Mouse (Mus musculus): ENCODE measurements around the gene Mtx1. TPM values are rescaled to one million over a fixed set of nuclear protein-coding genes. Genes with fewer than 3 reads are reported as not detected.

Mtx1 gene
- polyA plus RNA-seq, 1 experiment from 2014 or later: 182 TPM

DNA sequence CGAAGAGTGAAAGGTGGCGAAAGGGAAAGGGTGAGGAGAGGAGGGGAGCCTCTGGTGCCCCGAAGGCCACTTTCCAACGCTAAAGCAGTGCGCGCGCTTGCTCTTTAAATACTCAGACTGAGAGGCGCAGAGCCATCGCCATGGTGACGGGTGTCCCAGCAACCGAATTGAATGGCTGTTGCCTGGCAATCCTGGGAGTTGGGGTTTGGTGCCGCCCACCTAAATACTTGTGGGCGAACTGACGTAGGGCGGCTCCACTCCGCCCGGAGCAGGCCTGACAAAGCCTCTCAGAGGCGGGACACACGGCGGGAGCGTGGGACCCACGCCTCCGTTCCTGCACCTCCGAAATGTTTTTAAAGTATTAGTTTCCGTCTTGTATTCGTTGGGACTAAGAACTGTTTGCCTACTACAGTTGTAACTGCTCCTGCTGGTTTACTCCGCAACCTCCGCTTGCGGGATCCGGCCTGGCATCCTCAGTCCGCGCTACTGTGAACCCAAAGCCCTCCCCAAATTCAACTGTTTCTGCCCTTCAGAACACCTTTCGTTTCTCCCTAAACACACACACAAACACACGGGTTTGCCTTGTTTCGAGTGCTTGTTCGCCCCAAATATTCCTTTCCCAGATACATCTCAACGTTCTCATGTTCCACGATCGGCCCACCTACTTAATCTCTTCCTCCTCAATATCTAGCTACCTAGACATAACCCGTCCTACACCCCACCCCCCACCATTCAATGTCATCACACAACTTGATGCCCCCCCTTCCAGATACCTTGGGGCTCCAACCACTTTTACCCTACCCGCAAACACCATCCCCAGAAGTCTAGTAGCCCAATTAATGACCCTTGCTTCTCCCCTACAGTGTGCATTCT lies 655 bp upstream of the Mtx1 start:
- Histone ChIP-seq H3K4me1 (ENCODE audit: control insufficient read depth, insufficient read depth, low read length) (peaks cover 19% of the 10 kb centered on the region), H3K27ac (ENCODE audit: low read length) (peak overlapping the region; percentile 77; the same call in 1 of the 2 replicates), H3K36me3 (ENCODE audit: control insufficient read depth, insufficient read depth, low read length) (no peaks in the 10 kb centered on the region), H3K27me3 (ENCODE audit: control insufficient read depth, insufficient read depth, low read length) (no peaks in the 10 kb centered on the region), H3K4me2 (replicated peaks; ENCODE audit: low read depth, low read length) (peak overlapping the region; percentile 86), H3K9me3 (ENCODE audit: control insufficient read depth, low read depth, low read length) (no peaks in the 10 kb centered on the region), H3K4me3 (ENCODE audit: low read depth, low read length) (peak overlapping the region; percentile 35), H3K9ac (replicated peaks; ENCODE audit: low read depth, low read length) (peak overlapping the region; percentile 30; the same call in 1 of the 2 replicates)
- peak; percentile 79 for ATAC-seq (ENCODE audit: insufficient number of reproducible peaks, insufficient read depth, low FRiP score, low read depth)
- WGBS: 4% methylated on average over 41 of the region's 41 CpGs

DNA sequence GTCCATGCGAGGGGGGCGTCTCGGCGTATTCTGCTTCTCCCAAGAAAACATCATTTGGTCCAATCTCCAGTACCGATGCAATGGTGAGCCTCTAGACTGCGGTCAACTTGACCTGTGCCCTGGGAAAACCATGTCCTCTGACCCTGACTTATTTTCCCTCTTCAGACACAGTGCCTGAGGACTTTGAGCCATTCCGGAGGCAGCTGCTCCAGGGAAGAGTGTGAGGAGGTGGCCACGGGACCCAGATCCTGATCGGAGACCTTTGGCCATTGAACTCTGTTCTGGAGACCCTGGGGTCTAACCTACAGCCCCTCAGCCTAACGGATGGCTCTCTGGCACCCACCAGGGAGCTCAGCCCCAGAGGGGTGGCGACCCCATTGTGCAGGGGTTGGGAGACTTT lies 527 bp downstream of the Mtx1 start:
- Histone ChIP-seq H3K4me3 (ENCODE audit: low read depth, low read length) (peak overlapping the region; percentile 35), H3K36me3 (ENCODE audit: control insufficient read depth, insufficient read depth, low read length) (no peaks in the 10 kb centered on the region), H3K4me1 (ENCODE audit: control insufficient read depth, insufficient read depth, low read length) (peaks cover 19% of the 10 kb centered on the region), H3K27ac (ENCODE audit: low read length) (no peak overlapping the region), H3K27me3 (ENCODE audit: control insufficient read depth, insufficient read depth, low read length) (no peaks in the 10 kb centered on the region), H3K4me2 (replicated peaks; ENCODE audit: low read depth, low read length) (peak overlapping the region; percentile 86), H3K9me3 (ENCODE audit: control insufficient read depth, low read depth, low read length) (no peaks in the 10 kb centered on the region), H3K9ac (replicated peaks; ENCODE audit: low read depth, low read length) (peak overlapping the region; percentile 25; the same call in 1 of the 2 replicates)
- ATAC-seq (ENCODE audit: insufficient number of reproducible peaks, insufficient read depth, low FRiP score, low read depth): no peak
- WGBS: 24% methylated on average over 11 of the region's 11 CpGs

DNA sequence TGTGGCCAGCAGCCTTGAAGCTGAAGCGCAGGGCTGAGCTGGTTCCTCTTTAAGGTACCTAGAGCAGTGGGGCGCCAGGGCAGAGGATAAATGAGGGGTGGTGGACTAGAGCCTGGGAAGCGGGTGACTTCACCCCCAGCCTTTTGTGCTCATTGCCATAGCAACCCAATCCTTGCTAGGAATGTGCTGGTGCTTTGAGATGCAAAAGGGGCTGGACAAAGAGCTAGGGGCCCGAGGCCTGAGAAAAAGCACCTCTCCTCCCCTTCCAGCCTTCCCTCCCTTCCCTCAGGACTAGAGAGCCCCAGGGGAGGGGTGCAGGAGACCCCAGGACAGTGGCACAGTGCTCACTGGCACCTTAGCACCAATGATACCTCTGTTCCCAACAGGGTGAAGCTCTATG lies 970 bp downstream of the Mtx1 start:
- Histone ChIP-seq H3K9me3 (ENCODE audit: control insufficient read depth, low read depth, low read length) (no peaks in the 10 kb centered on the region), H3K4me1 (ENCODE audit: control insufficient read depth, insufficient read depth, low read length) (peaks cover 19% of the 10 kb centered on the region), H3K27ac (ENCODE audit: low read length) (no peak overlapping the region), H3K9ac (replicated peaks; ENCODE audit: low read depth, low read length) (no peak overlapping the region), H3K36me3 (ENCODE audit: control insufficient read depth, insufficient read depth, low read length) (no peaks in the 10 kb centered on the region), H3K27me3 (ENCODE audit: control insufficient read depth, insufficient read depth, low read length) (no peaks in the 10 kb centered on the region), H3K4me3 (ENCODE audit: low read depth, low read length) (0 out of 2 replicates have a peak overlapping the region, but pooled peaks have one; percentile 35), H3K4me2 (replicated peaks; ENCODE audit: low read depth, low read length) (peak overlapping the region; percentile 86; the same call in 1 of the 2 replicates)
- WGBS: 49% methylated on average over 4 of the region's 4 CpGs
- no peak for ATAC-seq (ENCODE audit: insufficient number of reproducible peaks, insufficient read depth, low FRiP score, low read depth)

DNA sequence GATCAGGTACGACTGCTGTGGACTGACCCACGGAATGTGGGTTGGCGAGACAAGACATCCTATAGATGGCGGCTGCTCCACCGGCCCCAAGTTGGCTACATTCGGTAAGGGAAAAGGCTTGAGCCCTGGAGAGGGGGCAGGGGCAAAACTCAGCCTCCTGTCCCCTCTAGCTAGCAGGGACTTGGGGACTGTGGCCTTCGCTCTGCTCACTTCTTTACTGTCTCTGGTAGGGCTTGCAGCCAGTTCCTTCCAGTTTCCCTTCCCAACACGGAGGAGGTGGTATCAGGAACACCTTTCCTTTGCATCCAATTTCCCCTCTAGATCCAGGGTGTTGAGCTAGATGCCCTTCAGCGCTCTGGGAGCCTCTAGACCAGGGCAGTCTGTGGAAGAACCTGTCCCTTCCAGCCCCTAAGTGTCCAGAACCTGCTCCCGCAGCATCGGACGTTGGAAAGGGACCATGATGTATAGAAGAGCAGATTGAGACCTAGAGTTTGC lies 1.5 kb downstream of the Mtx1 start:
- Histone ChIP-seq H3K27ac (ENCODE audit: low read length) (no peak overlapping the region), H3K36me3 (ENCODE audit: control insufficient read depth, insufficient read depth, low read length) (no peaks in the 10 kb centered on the region), H3K9me3 (ENCODE audit: control insufficient read depth, low read depth, low read length) (no peaks in the 10 kb centered on the region), H3K4me2 (replicated peaks; ENCODE audit: low read depth, low read length) (peak overlapping the region; percentile 86; the same call in 1 of the 2 replicates), H3K9ac (replicated peaks; ENCODE audit: low read depth, low read length) (no peak overlapping the region), H3K4me1 (ENCODE audit: control insufficient read depth, insufficient read depth, low read length) (peaks cover 19% of the 10 kb centered on the region), H3K4me3 (ENCODE audit: low read depth, low read length) (no peak overlapping the region), H3K27me3 (ENCODE audit: control insufficient read depth, insufficient read depth, low read length) (no peaks in the 10 kb centered on the region)
- WGBS: 54% methylated on average over 12 of the region's 12 CpGs
- no peak for ATAC-seq (ENCODE audit: insufficient number of reproducible peaks, insufficient read depth, low FRiP score, low read depth)

DNA sequence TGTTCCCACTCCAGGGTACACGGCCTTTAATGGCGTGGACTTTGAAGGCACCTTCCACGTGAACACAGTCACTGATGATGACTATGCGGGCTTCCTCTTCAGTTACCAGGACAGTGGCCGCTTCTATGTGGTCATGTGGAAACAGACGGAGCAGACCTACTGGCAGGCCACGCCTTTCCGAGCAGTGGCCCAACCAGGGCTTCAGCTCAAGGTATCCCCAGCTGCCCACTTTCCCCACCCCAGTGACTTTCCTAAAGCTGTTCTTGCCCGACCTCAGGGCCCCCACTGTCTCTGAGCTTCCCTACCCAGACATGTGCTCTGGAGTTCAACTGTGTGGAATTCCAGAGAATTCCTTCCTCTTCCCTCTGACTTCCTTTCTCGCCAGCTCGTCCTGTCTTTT lies 2.1 kb downstream of the Mtx1 start:
- no peak overlapping the region for H3K4me2 ChIP-seq (replicated peaks; ENCODE audit: low read depth, low read length)
- ATAC-seq (ENCODE audit: insufficient number of reproducible peaks, insufficient read depth, low FRiP score, low read depth): no peak
- no peak overlapping the region for H3K4me3 ChIP-seq (ENCODE audit: low read depth, low read length)
- WGBS: 75% methylated on average over 11 of the region's 11 CpGs
- no peak overlapping the region for H3K9ac ChIP-seq (replicated peaks; ENCODE audit: low read depth, low read length)
- no peaks in the 10 kb centered on the region for H3K9me3 ChIP-seq (ENCODE audit: control insufficient read depth, low read depth, low read length)
- H3K27me3 ChIP-seq (ENCODE audit: control insufficient read depth, insufficient read depth, low read length): no peaks in the 10 kb centered on the region
- H3K36me3 ChIP-seq (ENCODE audit: control insufficient read depth, insufficient read depth, low read length): no peaks in the 10 kb centered on the region
- H3K4me1 ChIP-seq (ENCODE audit: control insufficient read depth, insufficient read depth, low read length): peaks cover 19% of the 10 kb centered on the region
- no peak overlapping the region for H3K27ac ChIP-seq (ENCODE audit: low read length)

DNA sequence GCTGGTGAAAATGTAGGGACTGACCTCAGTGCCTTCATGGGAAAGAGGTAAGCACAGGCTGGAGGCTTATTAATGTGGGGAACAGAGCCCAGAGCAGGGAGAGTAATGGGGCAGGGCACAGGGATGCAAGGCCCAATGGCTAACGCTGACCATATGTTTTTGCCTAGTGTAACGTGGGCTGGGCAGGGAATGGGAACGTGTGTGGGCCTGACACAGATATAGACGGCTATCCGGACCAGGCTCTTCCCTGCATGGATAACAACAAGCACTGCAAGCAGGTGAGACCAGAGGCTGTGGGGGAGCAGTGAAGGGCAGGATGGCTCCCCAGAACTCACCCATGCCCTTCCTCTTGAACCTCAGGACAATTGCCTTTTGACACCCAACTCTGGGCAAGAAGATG lies 5.7 kb downstream of the Mtx1 start:
- Histone ChIP-seq H3K9ac (replicated peaks; ENCODE audit: low read depth, low read length) (no peak overlapping the region), H3K36me3 (ENCODE audit: control insufficient read depth, insufficient read depth, low read length) (no peaks in the 10 kb centered on the region), H3K4me2 (replicated peaks; ENCODE audit: low read depth, low read length) (no peak overlapping the region), H3K9me3 (ENCODE audit: control insufficient read depth, low read depth, low read length) (no peaks in the 10 kb centered on the region), H3K27me3 (ENCODE audit: control insufficient read depth, insufficient read depth, low read length) (no peaks in the 10 kb centered on the region), H3K4me3 (ENCODE audit: low read depth, low read length) (no peak overlapping the region), H3K4me1 (ENCODE audit: control insufficient read depth, insufficient read depth, low read length) (peaks cover 4% of the 10 kb centered on the region), H3K27ac (ENCODE audit: low read length) (no peak overlapping the region)
- ATAC-seq (ENCODE audit: insufficient number of reproducible peaks, insufficient read depth, low FRiP score, low read depth): no peak
- 78% methylated on average over 5 of the region's 5 CpGs for WGBS

DNA sequence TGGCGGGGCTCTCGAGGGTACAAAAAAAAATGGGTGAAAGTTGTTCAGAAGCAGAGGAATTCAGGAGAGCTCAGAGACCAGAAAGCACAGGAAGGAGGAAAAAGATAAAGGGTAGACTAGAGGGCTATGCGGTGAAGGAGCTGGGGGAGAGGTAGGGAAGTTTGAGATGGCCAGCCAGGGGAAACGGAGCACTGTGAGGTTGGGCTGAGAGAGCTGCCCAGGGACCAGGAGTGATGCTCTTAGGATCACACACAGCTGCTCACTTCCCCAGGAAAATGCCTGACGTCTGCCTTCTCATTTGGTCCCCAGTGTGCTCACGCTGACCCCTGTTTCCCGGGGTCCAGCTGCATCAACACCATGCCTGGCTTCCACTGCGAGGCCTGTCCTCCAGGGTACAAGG lies 7.3 kb downstream of the Mtx1 start:
- H3K4me3 ChIP-seq (ENCODE audit: low read depth, low read length): no peak overlapping the region
- H3K27me3 ChIP-seq (ENCODE audit: control insufficient read depth, insufficient read depth, low read length): no peaks in the 10 kb centered on the region
- H3K9me3 ChIP-seq (ENCODE audit: control insufficient read depth, low read depth, low read length): no peaks in the 10 kb centered on the region
- H3K9ac ChIP-seq (replicated peaks; ENCODE audit: low read depth, low read length): no peak overlapping the region
- H3K4me1 ChIP-seq (ENCODE audit: control insufficient read depth, insufficient read depth, low read length): peaks cover 11% of the 10 kb centered on the region; the same call in 1 of the 2 replicates
- H3K4me2 ChIP-seq (replicated peaks; ENCODE audit: low read depth, low read length): no peak overlapping the region
- ATAC-seq (ENCODE audit: insufficient number of reproducible peaks, insufficient read depth, low FRiP score, low read depth): no peak
- no peaks in the 10 kb centered on the region for H3K36me3 ChIP-seq (ENCODE audit: control insufficient read depth, insufficient read depth, low read length)
- WGBS: 29% methylated on average over 8 of the region's 8 CpGs
- no peak overlapping the region for H3K27ac ChIP-seq (ENCODE audit: low read length)

DNA sequence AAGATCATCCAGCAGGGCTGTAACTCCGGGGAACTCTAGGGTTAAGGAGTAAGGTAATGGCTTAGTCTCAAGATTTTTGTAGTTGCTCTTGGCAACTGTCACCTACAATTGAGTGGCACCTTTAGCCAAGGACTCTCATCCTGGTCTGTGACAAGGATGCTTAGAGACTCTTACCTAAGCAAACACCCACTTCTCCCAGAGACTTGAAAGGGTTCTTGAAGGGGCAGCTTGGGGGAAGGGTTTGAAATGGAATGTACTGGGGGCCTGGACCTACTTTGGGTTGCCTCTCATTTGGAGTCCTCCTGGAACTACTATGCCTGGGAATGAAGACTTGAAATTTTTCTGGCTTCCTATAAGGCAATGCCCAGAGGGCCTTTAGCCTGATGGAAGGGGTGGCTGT lies 8.6 kb downstream of the Mtx1 start:
- H3K27ac ChIP-seq (ENCODE audit: low read length): no peak overlapping the region
- H3K36me3 ChIP-seq (ENCODE audit: control insufficient read depth, insufficient read depth, low read length): no peaks in the 10 kb centered on the region
- ATAC-seq (ENCODE audit: insufficient number of reproducible peaks, insufficient read depth, low FRiP score, low read depth): no peak
- WGBS: 80% methylated on average over 1 of the region's 1 CpGs
- peaks cover 11% of the 10 kb centered on the region; the same call in 1 of the 2 replicates for H3K4me1 ChIP-seq (ENCODE audit: control insufficient read depth, insufficient read depth, low read length)
- H3K4me3 ChIP-seq (ENCODE audit: low read depth, low read length): no peak overlapping the region
- H3K27me3 ChIP-seq (ENCODE audit: control insufficient read depth, insufficient read depth, low read length): no peaks in the 10 kb centered on the region
- no peaks in the 10 kb centered on the region for H3K9me3 ChIP-seq (ENCODE audit: control insufficient read depth, low read depth, low read length)
- H3K4me2 ChIP-seq (replicated peaks; ENCODE audit: low read depth, low read length): no peak overlapping the region
- no peak overlapping the region for H3K9ac ChIP-seq (replicated peaks; ENCODE audit: low read depth, low read length)

Data from stomach, embryonic 14.5 days (tissue).